Mouse (Mus musculus) lung, postnatal 0 days (tissue): Measurements from ENCODE around the gene Ssbp4.

Experiments
- CTCF ChIP-seq: IDR thresholded peaks from 2 replicates; pipeline ENCODE4 v1.5.1; 2016; ENCODE audit warnings: antibody characterized with exemption, mild to moderate bottlenecking
- EP300 ChIP-seq: IDR thresholded peaks from 2 replicates; pipeline ENCODE4 v1.6.1; 2016; ENCODE audit warnings: antibody characterized with exemption, mild to moderate bottlenecking, control low read depth

GRCm38 (mm10) chr8:70622220-70622619, 13.5 kb upstream of the Ssbp4 start:
- TF ChIP-seq CTCF (no peak), EP300 (no peak)
